Mouse (Mus musculus) MEL-GATA-1-ER (cell line): ENCODE measurements around the gene Pirb.
A peak's percentile ranks its signal among the peaks of the same experiment; 100 is the strongest.
"Not testable (repeated sequence)": the region's sequence is repeated elsewhere in the genome, so short reads cannot be mapped to it uniquely, and the experiment has no call there.

ENCODE experiments used
- DNase-seq: peaks from one replicate; pipeline ENCODE4 v3.0.0-alpha.2; 2012; ENCODE audit warnings: low read depth; ENCODE audit errors: extremely low read depth

Pirb gene

GRCm38 (mm10) chr7:3720268-3720667 is at the start of gene Pirb:
Gene Pirb, minus strand, starts transcription at chr7:3720391.
- DNase-seq, result not testable (repeated sequence)

- not testable (repeated sequence) for DNase-seq
These were observed 12.5 kb upstream of the Pirb start for GRCm38 (mm10) chr7:3732675-3733074.

GRCm38 (mm10) chr7:3725459-3725858 is 5.3 kb upstream of the Pirb start:
- not testable (repeated sequence) for DNase-seq

GRCm38 (mm10) chr7:3715249-3715648 is 4.9 kb downstream of the Pirb start:
- no peak for DNase-seq

GRCm38 (mm10) chr7:3712264-3712942 is 7.8 kb downstream of the Pirb start:
- DNase-seq, result no peak

- DNase-seq, result no peak
These were observed 11.2 kb downstream of the Pirb start for GRCm38 (mm10) chr7:3709000-3709399.

GRCm38 (mm10) chr7:3708447-3708980 is 11.7 kb downstream of the Pirb start:
- DNase-seq, result not testable (repeated sequence)

GRCm38 (mm10) chr7:3707568-3708413 is 12.4 kb downstream of the Pirb start:
- DNase-seq, result no peak

GRCm38 (mm10) chr7:3707027-3707426 is 13.2 kb downstream of the Pirb start:
- peak; percentile 98 for DNase-seq

GRCm38 (mm10) chr7:3706343-3706934 is 13.8 kb downstream of the Pirb start:
- no peak for DNase-seq

- no peak for DNase-seq
These were observed 14.3 kb downstream of the Pirb start for GRCm38 (mm10) chr7:3705911-3706310.

- DNase-seq, result not testable (repeated sequence)
These were observed 14.7 kb downstream of the Pirb start for GRCm38 (mm10) chr7:3705461-3705860.

GRCm38 (mm10) chr7:3704475-3704874 is 15.7 kb downstream of the Pirb start:
- DNase-seq, result no peak

- DNase-seq, result peak; percentile 93
These were observed 16.2 kb downstream of the Pirb start, which contains the start of gene Rps9 for GRCm38 (mm10) chr7:3703879-3704441. Gene Rps9, plus strand, starts transcription at chr7:3703993.

GRCm38 (mm10) chr7:3703148-3703878 is 16.9 kb downstream of the Pirb start:
- no peak for DNase-seq

GRCm38 (mm10) chr7:3698471-3698870 is 21.7 kb downstream of the Pirb start:
- no peak for DNase-seq

- DNase-seq, result not testable (repeated sequence)
These were observed 25.3 kb downstream of the Pirb start for GRCm38 (mm10) chr7:3694949-3695305.

- DNase-seq, result peak; percentile 83
These were observed 25.9 kb downstream of the Pirb start for GRCm38 (mm10) chr7:3694076-3694948.

GRCm38 (mm10) chr7:3693809-3694075 is 26.4 kb downstream of the Pirb start:
- no peak for DNase-seq
